Mouse (Mus musculus) spleen, adult 2 months (tissue): ENCODE results near the gene Rnf5.

ENCODE experiments used
- CTCF ChIP-seq: fragments of 200-500 bp; IDR thresholded peaks from 2 replicates; pipeline ENCODE4 v1.5.1; 2011; ENCODE audit warnings: mild to moderate bottlenecking, inconsistent platforms; ENCODE audit not compliant: insufficient read depth, insufficient read length, insufficient replicate concordance; ENCODE audit errors: extremely low read depth
- POLR2A ChIP-seq: fragments of 200-500 bp; IDR thresholded peaks from 2 replicates; pipeline ENCODE4 v1.6.1; 2011; ENCODE audit warnings: low read depth, low read length, inconsistent platforms

- TF ChIP-seq POLR2A (peak; percentile 45), CTCF (no peak)
These were observed 2.1 kb upstream of the Rnf5 start for GRCm38 (mm10) chr17:34605609-34606008.
